Mouse (Mus musculus): ENCODE results near the gene Tnni1. TPM values are rescaled to one million over a fixed set of nuclear protein-coding genes. Genes with fewer than 3 reads are reported as not detected.
A peak's percentile ranks its signal among the peaks of the same experiment; 100 is the strongest.

The Tnni1 gene
- polyA plus RNA-seq, 1 experiment from 2014 or later = 9.7 TPM

- no peaks in the 10 kb centered on the region for H3K9me3 ChIP-seq (replicated peaks)
- WGBS (ENCODE audit: insufficient replicate concordance) = 30% methylated on average over 7 of the region's 7 CpGs
- H3K4me1 ChIP-seq (replicated peaks) = 0 out of 2 replicates have a peak, but pooled peaks cover 5% of the 10 kb centered on the region
- ATAC-seq (ENCODE audit: low read depth) = no peak
- H3K4me3 ChIP-seq (replicated peaks) = no peak overlapping the region
- no peaks in the 10 kb centered on the region for H3K36me3 ChIP-seq
- peak; percentile 57 for DNase-seq
- no peak overlapping the region for H3K9ac ChIP-seq
- no peak overlapping the region for H3K4me2 ChIP-seq
- H3K27ac ChIP-seq = no peak overlapping the region
- H3K27me3 ChIP-seq = peaks cover 28% of the 10 kb centered on the region
Observed at GRCm38 (mm10) chr1:135811016-135811646, 31.9 kb downstream of the Tnni1 start.

GRCm38 (mm10) chr1:135812205-135812604 is 33.0 kb downstream of the Tnni1 start:
- ATAC-seq (ENCODE audit: low read depth) (no peak), DNase-seq (no peak)
- 54% methylated on average over 3 of the region's 3 CpGs for WGBS (ENCODE audit: insufficient replicate concordance)
- Histone ChIP-seq H3K9me3 (replicated peaks) (no peaks in the 10 kb centered on the region), H3K27me3 (peaks cover 39% of the 10 kb centered on the region), H3K4me2 (no peak overlapping the region), H3K27ac (no peak overlapping the region), H3K4me3 (replicated peaks) (no peak overlapping the region), H3K36me3 (no peaks in the 10 kb centered on the region), H3K4me1 (replicated peaks) (0 out of 2 replicates have a peak, but pooled peaks cover 5% of the 10 kb centered on the region), H3K9ac (no peak overlapping the region)

GRCm38 (mm10) chr1:135812618-135813017 is 33.4 kb downstream of the Tnni1 start:
- no peaks in the 10 kb centered on the region for H3K9me3 ChIP-seq (replicated peaks)
- ATAC-seq (ENCODE audit: low read depth) = no peak
- H3K36me3 ChIP-seq = no peaks in the 10 kb centered on the region
- no peak for DNase-seq
- no peak overlapping the region for H3K27ac ChIP-seq
- WGBS (ENCODE audit: insufficient replicate concordance) = 36% methylated on average over 2 of the region's 2 CpGs
- no peak overlapping the region for H3K4me2 ChIP-seq
- H3K9ac ChIP-seq = no peak overlapping the region
- H3K4me1 ChIP-seq (replicated peaks) = 0 out of 2 replicates have a peak, but pooled peaks cover 5% of the 10 kb centered on the region
- peaks cover 43% of the 10 kb centered on the region for H3K27me3 ChIP-seq
- no peak overlapping the region for H3K4me3 ChIP-seq (replicated peaks)

- Histone ChIP-seq H3K4me1 (replicated peaks) (0 out of 2 replicates have a peak, but pooled peaks cover 5% of the 10 kb centered on the region), H3K4me3 (replicated peaks) (no peak overlapping the region), H3K36me3 (no peaks in the 10 kb centered on the region), H3K9ac (no peak overlapping the region), H3K9me3 (replicated peaks) (no peaks in the 10 kb centered on the region), H3K27ac (no peak overlapping the region), H3K4me2 (no peak overlapping the region), H3K27me3 (peaks cover 47% of the 10 kb centered on the region)
- DNase-seq (no peak), ATAC-seq (ENCODE audit: low read depth) (no peak)
- 51% methylated on average over 4 of the region's 4 CpGs for WGBS (ENCODE audit: insufficient replicate concordance)
Observed at GRCm38 (mm10) chr1:135813071-135813470, 33.8 kb downstream of the Tnni1 start.

- 53% methylated on average over 5 of the region's 5 CpGs for WGBS (ENCODE audit: insufficient replicate concordance)
- no peak overlapping the region for H3K27ac ChIP-seq
Observed at GRCm38 (mm10) chr1:135813687-135814395, 34.6 kb downstream of the Tnni1 start.

GRCm38 (mm10) chr1:135814531-135814930 is 35.3 kb downstream of the Tnni1 start:
- DNase-seq = no peak
- Histone ChIP-seq H3K4me1 (replicated peaks) (0 out of 2 replicates have a peak, but pooled peaks cover 9% of the 10 kb centered on the region), H3K9me3 (replicated peaks) (no peaks in the 10 kb centered on the region), H3K27me3 (peaks cover 62% of the 10 kb centered on the region), H3K4me3 (replicated peaks) (no peak overlapping the region), H3K4me2 (no peak overlapping the region), H3K9ac (no peak overlapping the region), H3K36me3 (no peaks in the 10 kb centered on the region), H3K27ac (no peak overlapping the region)
- 53% methylated on average over 5 of the region's 5 CpGs for WGBS (ENCODE audit: insufficient replicate concordance)
- ATAC-seq (ENCODE audit: low read depth) = no peak

More at GRCm38 (mm10) chr1:135813687-135814395, 34.6 kb downstream of the Tnni1 start:
- Histone ChIP-seq H3K9ac (no peak overlapping the region), H3K9me3 (replicated peaks) (no peaks in the 10 kb centered on the region), H3K4me2 (no peak overlapping the region), H3K27me3 (peaks cover 55% of the 10 kb centered on the region), H3K4me1 (replicated peaks) (0 out of 2 replicates have a peak, but pooled peaks cover 8% of the 10 kb centered on the region), H3K36me3 (no peaks in the 10 kb centered on the region), H3K4me3 (replicated peaks) (no peak overlapping the region)
- no peak for ATAC-seq (ENCODE audit: low read depth)
- no peak for DNase-seq

- Histone ChIP-seq H3K9ac (no peak overlapping the region), H3K4me3 (replicated peaks) (no peak overlapping the region), H3K27me3 (peaks cover 91% of the 10 kb centered on the region), H3K4me2 (no peak overlapping the region), H3K27ac (no peak overlapping the region), H3K9me3 (replicated peaks) (no peaks in the 10 kb centered on the region), H3K4me1 (replicated peaks) (0 out of 2 replicates have a peak, but pooled peaks cover 8% of the 10 kb centered on the region), H3K36me3 (no peaks in the 10 kb centered on the region)
- no peak for DNase-seq
- no peak for ATAC-seq (ENCODE audit: low read depth)
- 25% methylated on average over 4 of the region's 4 CpGs for WGBS (ENCODE audit: insufficient replicate concordance)
Observed at GRCm38 (mm10) chr1:135817595-135817994, 38.4 kb downstream of the Tnni1 start.

GRCm38 (mm10) chr1:135818481-135819086 is 39.4 kb downstream of the Tnni1 start, which contains the start of gene Lad1:
Lad1 (plus strand) TSS chr1:135818598.
- peak within 1 kb of the TSS; percentile 65 for H3K4me2 ChIP-seq
- under 1% methylated on average over 57 of the region's 63 CpGs for WGBS (ENCODE audit: insufficient replicate concordance)
- 0 out of 2 replicates have a peak, but pooled peaks cover 4% of the 10 kb centered on the region for H3K4me1 ChIP-seq (replicated peaks)
- DNase-seq (no peak), ATAC-seq (ENCODE audit: low read depth) (no peak; the same call in 1 of the 2 replicates)
- H3K36me3 ChIP-seq = no peaks in the 10 kb centered on the region
- no peak within 1 kb of the TSS for H3K27ac ChIP-seq
- H3K4me3 ChIP-seq (replicated peaks) = peak within 1 kb of the TSS; percentile 51
- peak within 1 kb of the TSS; percentile 17; the same call in 1 of the 2 replicates for H3K9ac ChIP-seq
- peaks cover 94% of the 10 kb centered on the region for H3K27me3 ChIP-seq
- no peaks in the 10 kb centered on the region for H3K9me3 ChIP-seq (replicated peaks)

- ATAC-seq (ENCODE audit: low read depth) = no peak; the same call in 1 of the 2 replicates
- Histone ChIP-seq H3K9ac (no peak overlapping the region), H3K4me3 (replicated peaks) (no peak overlapping the region), H3K4me1 (replicated peaks) (0 out of 2 replicates have a peak, but pooled peaks cover 4% of the 10 kb centered on the region), H3K9me3 (replicated peaks) (no peaks in the 10 kb centered on the region), H3K4me2 (no peak overlapping the region), H3K27me3 (peaks cover 92% of the 10 kb centered on the region), H3K27ac (no peak overlapping the region), H3K36me3 (no peaks in the 10 kb centered on the region)
- WGBS (ENCODE audit: insufficient replicate concordance) = 67% methylated on average over 10 of the region's 10 CpGs
- no peak for DNase-seq
Observed at GRCm38 (mm10) chr1:135820071-135820470, 40.8 kb downstream of the Tnni1 start.

- DNase-seq = no peak
- Histone ChIP-seq H3K27ac (no peak overlapping the region), H3K27me3 (peaks cover 92% of the 10 kb centered on the region), H3K4me1 (replicated peaks) (0 out of 2 replicates have a peak, but pooled peaks cover 4% of the 10 kb centered on the region), H3K4me2 (no peak overlapping the region), H3K9ac (no peak overlapping the region), H3K4me3 (replicated peaks) (no peak overlapping the region), H3K36me3 (no peaks in the 10 kb centered on the region), H3K9me3 (replicated peaks) (no peaks in the 10 kb centered on the region)
- ATAC-seq (ENCODE audit: low read depth) = no peak
- 61% methylated on average over 16 of the region's 16 CpGs for WGBS (ENCODE audit: insufficient replicate concordance)
Observed at GRCm38 (mm10) chr1:135820736-135821364, 41.6 kb downstream of the Tnni1 start.

GRCm38 (mm10) chr1:135821780-135822179 is 42.5 kb downstream of the Tnni1 start:
- H3K27me3 ChIP-seq = peaks cover 88% of the 10 kb centered on the region
- H3K4me3 ChIP-seq (replicated peaks) = no peak overlapping the region
- H3K9ac ChIP-seq = no peak overlapping the region
- 67% methylated on average over 7 of the region's 7 CpGs for WGBS (ENCODE audit: insufficient replicate concordance)
- H3K9me3 ChIP-seq (replicated peaks) = no peaks in the 10 kb centered on the region
- H3K36me3 ChIP-seq = no peaks in the 10 kb centered on the region
- H3K4me1 ChIP-seq (replicated peaks) = 0 out of 2 replicates have a peak, but pooled peaks cover 4% of the 10 kb centered on the region
- DNase-seq (no peak), ATAC-seq (ENCODE audit: low read depth) (no peak)
- H3K4me2 ChIP-seq = no peak overlapping the region
- no peak overlapping the region for H3K27ac ChIP-seq

Measured in liver, embryonic 13.5 days (tissue).